Mouse (Mus musculus) liver, adult 2 months (tissue): ENCODE results near the gene Clca4a.

Source experiments
- CTCF ChIP-seq: fragments of 200-500 bp; IDR thresholded peaks from 2 replicates; pipeline ENCODE4 v1.5.1; 2011; ENCODE audit warnings: low read depth, low read length, control low read depth
- POLR2A ChIP-seq: fragments of 200-500 bp; IDR thresholded peaks from 2 replicates; pipeline ENCODE4 v1.6.1; 2011; ENCODE audit warnings: low read length, control low read depth; ENCODE audit not compliant: insufficient read depth; ENCODE audit errors: extremely low read depth

DNA sequence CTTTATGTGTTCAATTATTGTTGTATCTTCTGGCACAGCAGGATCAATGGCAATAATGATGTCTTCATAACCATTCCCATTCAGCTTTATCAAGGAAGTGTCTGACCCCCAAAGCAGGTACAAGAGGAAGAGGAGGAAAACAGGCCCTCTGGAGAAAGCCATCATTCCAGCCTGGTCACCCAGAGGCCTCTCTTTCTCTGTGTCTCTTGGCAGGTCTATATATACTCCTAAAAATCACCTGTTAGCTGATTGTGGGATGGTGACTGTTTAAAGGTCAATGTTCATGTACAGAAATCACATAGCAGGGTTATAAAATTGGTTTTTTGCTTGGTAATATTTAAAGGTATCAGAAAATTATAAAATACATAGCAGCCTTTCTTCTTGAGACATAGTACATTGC lies 42.5 kb downstream of the Clca4a start, which contains the start of gene Clca4b:
- TF ChIP-seq POLR2A, result no peak
- TF ChIP-seq CTCF, result no peak
